Mouse (Mus musculus): ENCODE data around the gene Git2. TPM values are rescaled to one million over a fixed set of nuclear protein-coding genes. Genes with fewer than 3 reads are reported as not detected.
A peak's percentile ranks its signal among the peaks of the same experiment; 100 is the strongest.

Git2 gene
- polyA plus RNA-seq, 1 experiment from 2014 or later: 35.2 TPM

DNA sequence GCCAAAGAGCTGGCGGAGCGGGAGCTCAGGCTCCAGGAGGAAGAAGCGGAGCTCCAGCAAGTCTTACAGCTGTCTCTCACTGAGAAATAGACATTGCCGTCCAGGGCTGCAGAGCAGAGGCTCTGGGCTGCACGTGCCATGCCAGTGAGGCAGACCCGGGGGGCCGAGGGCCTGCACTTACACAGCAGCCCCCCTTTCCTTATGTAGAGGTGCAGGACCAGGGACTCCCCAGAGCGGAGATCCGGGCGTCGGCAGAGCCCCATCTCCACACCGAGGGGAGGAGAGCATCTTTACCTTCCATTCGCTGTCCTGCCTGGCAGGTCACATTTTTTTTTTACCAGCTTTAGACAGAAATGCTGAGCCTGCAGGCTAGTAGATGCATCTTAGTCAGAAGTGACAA is 29.0 kb upstream of the Git2 start:
- WGBS: 88% methylated on average over 13 of the region's 13 CpGs
- Histone ChIP-seq H3K27me3 (ENCODE audit: control insufficient read depth, insufficient read depth, low read length) (no peaks in the 10 kb centered on the region), H3K27ac (replicated peaks; ENCODE audit: low read depth, low read length) (no peak overlapping the region), H3K9me3 (ENCODE audit: control insufficient read depth, low read length) (no peaks in the 10 kb centered on the region), H3K4me3 (ENCODE audit: low read depth, low read length) (no peak overlapping the region), H3K9ac (ENCODE audit: low read length) (no peak overlapping the region), H3K4me1 (ENCODE audit: control insufficient read depth, insufficient read depth, low read length) (peaks cover 20% of the 10 kb centered on the region), H3K4me2 (ENCODE audit: low read depth, severe bottlenecking) (no peak overlapping the region), H3K36me3 (ENCODE audit: control insufficient read depth, insufficient read depth, low read length) (peaks cover 15% of the 10 kb centered on the region; the same call in 1 of the 2 replicates)
- DNase-seq (ENCODE audit: low spot score) (no peak), ATAC-seq (ENCODE audit: insufficient number of reproducible peaks, low FRiP score, low TSS enrichment, low read depth) (no peak)

- Histone ChIP-seq H3K9me3 (ENCODE audit: control insufficient read depth, low read length) (no peaks in the 10 kb centered on the region), H3K4me3 (ENCODE audit: low read depth, low read length) (no peak overlapping the region), H3K4me1 (ENCODE audit: control insufficient read depth, insufficient read depth, low read length) (peaks cover 15% of the 10 kb centered on the region), H3K9ac (ENCODE audit: low read length) (no peak overlapping the region), H3K27me3 (ENCODE audit: control insufficient read depth, insufficient read depth, low read length) (no peaks in the 10 kb centered on the region), H3K36me3 (ENCODE audit: control insufficient read depth, insufficient read depth, low read length) (peaks cover 17% of the 10 kb centered on the region), H3K27ac (replicated peaks; ENCODE audit: low read depth, low read length) (no peak overlapping the region), H3K4me2 (ENCODE audit: low read depth, severe bottlenecking) (no peak overlapping the region)
- 94% methylated on average over 13 of the region's 13 CpGs for WGBS
- ATAC-seq (ENCODE audit: insufficient number of reproducible peaks, low FRiP score, low TSS enrichment, low read depth) (no peak), DNase-seq (ENCODE audit: low spot score) (no peak)
These were observed 27.9 kb upstream of the Git2 start for GRCm38 (mm10) chr5:114803231-114803630.

DNA sequence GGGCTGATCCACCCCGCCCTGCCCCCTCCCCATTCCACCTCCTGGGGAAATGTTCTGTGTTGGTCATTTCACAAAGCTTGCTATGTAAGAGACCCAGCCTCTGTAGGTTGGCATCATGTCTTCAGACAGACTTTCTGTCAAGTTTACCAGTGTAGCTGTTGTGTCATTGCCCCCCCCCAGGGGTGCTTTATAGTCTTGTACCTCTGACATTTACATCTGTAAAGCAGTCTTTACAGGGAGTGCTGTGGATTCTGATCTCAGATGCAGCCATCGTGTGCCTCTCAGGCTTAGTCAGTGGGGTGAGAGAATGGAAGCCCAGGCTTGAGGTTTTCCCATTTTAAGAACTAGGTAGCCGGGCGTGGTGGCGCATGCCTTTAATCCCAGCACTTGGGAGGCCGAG is 26.5 kb upstream of the Git2 start:
- H3K4me2 ChIP-seq (ENCODE audit: low read depth, severe bottlenecking): no peak overlapping the region
- H3K9me3 ChIP-seq (ENCODE audit: control insufficient read depth, low read length): no peaks in the 10 kb centered on the region
- ATAC-seq (ENCODE audit: insufficient number of reproducible peaks, low FRiP score, low TSS enrichment, low read depth) (no peak), DNase-seq (ENCODE audit: low spot score) (no peak)
- peaks cover 20% of the 10 kb centered on the region for H3K36me3 ChIP-seq (ENCODE audit: control insufficient read depth, insufficient read depth, low read length)
- no peak overlapping the region for H3K27ac ChIP-seq (replicated peaks; ENCODE audit: low read depth, low read length)
- no peaks in the 10 kb centered on the region for H3K27me3 ChIP-seq (ENCODE audit: control insufficient read depth, insufficient read depth, low read length)
- H3K9ac ChIP-seq (ENCODE audit: low read length): no peak overlapping the region
- 87% methylated on average over 6 of the region's 6 CpGs for WGBS
- H3K4me3 ChIP-seq (ENCODE audit: low read depth, low read length): no peak overlapping the region
- H3K4me1 ChIP-seq (ENCODE audit: control insufficient read depth, insufficient read depth, low read length): peaks cover 11% of the 10 kb centered on the region

DNA sequence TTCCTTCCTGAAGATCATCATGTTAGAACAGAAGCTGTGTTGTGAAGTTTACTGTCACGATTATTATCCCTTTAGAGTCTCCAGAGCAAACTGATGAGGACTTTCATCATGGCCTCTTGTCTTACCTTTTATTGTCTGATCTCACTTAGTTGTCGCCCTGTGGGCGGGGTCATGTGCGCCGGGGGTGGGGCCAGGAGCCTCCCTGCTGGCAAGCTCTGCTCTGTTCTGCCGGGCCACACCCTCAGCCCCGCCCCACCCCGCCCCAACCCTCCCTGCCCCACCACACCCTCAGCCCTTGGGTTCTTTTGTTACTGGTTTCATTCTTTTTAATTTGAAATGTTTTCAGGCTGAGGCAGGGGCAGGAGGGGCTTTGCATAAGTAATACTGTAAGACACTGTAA is 25.7 kb upstream of the Git2 start:
- no peaks in the 10 kb centered on the region for H3K9me3 ChIP-seq (ENCODE audit: control insufficient read depth, low read length)
- no peak overlapping the region for H3K9ac ChIP-seq (ENCODE audit: low read length)
- no peak overlapping the region for H3K4me2 ChIP-seq (ENCODE audit: low read depth, severe bottlenecking)
- no peaks in the 10 kb centered on the region for H3K27me3 ChIP-seq (ENCODE audit: control insufficient read depth, insufficient read depth, low read length)
- DNase-seq (ENCODE audit: low spot score) (no peak), ATAC-seq (ENCODE audit: insufficient number of reproducible peaks, low FRiP score, low TSS enrichment, low read depth) (no peak)
- WGBS: 10% methylated on average over 8 of the region's 8 CpGs
- H3K36me3 ChIP-seq (ENCODE audit: control insufficient read depth, insufficient read depth, low read length): peaks cover 20% of the 10 kb centered on the region
- no peak overlapping the region for H3K27ac ChIP-seq (replicated peaks; ENCODE audit: low read depth, low read length)
- peaks cover 3% of the 10 kb centered on the region; the same call in 1 of the 2 replicates for H3K4me1 ChIP-seq (ENCODE audit: control insufficient read depth, insufficient read depth, low read length)
- H3K4me3 ChIP-seq (ENCODE audit: low read depth, low read length): no peak overlapping the region

DNA sequence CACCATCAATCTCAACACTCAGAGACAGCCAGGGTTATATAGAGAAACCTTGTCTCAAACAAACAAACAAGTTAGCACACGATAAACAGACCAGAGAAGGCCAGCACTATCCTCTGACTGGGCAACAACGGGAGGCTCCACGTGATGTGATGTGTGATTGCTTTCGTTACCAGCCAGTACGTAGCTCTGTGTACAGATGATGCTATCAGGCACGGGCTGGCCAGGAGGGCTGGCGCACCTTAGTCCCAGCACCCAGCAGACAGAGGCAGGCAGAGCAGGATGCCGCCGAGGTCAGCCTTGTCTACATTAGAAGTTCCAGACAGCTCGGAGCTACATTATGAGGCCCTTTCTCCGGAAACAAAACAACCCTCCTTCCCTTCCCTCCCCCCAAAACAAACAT is 24.5 kb upstream of the Git2 start:
- no peak overlapping the region for H3K27ac ChIP-seq (replicated peaks; ENCODE audit: low read depth, low read length)
- peaks cover 20% of the 10 kb centered on the region for H3K36me3 ChIP-seq (ENCODE audit: control insufficient read depth, insufficient read depth, low read length)
- H3K9me3 ChIP-seq (ENCODE audit: control insufficient read depth, low read length): no peaks in the 10 kb centered on the region
- H3K9ac ChIP-seq (ENCODE audit: low read length): no peak overlapping the region
- H3K4me2 ChIP-seq (ENCODE audit: low read depth, severe bottlenecking): no peak overlapping the region
- ATAC-seq (ENCODE audit: insufficient number of reproducible peaks, low FRiP score, low TSS enrichment, low read depth): no peak
- H3K27me3 ChIP-seq (ENCODE audit: control insufficient read depth, insufficient read depth, low read length): no peaks in the 10 kb centered on the region
- DNase-seq (ENCODE audit: low spot score): no peak
- no peaks in the 10 kb centered on the region for H3K4me1 ChIP-seq (ENCODE audit: control insufficient read depth, insufficient read depth, low read length)
- WGBS: 88% methylated on average over 11 of the region's 11 CpGs
- no peak overlapping the region for H3K4me3 ChIP-seq (ENCODE audit: low read depth, low read length)

DNA sequence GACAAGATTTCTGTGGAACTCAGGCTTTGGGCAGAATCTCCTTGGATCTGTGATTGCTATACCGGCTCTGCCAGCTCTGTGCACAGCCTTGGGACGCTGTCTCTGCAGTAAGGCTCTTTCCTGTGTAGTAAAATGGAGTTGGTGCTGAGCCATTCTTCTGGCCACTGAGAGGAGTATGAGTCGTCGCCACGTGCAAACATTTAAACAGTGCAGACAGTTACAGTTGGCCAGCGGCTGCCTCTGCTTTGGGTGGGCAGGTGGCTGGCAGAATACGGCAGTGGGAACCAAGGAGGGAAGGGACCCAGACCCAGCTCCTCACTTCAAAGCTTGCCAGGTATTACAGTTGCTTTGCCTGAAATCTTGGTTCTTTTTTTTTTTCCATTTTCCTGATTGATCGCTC is 21.9 kb upstream of the Git2 start:
- 88% methylated on average over 8 of the region's 8 CpGs for WGBS
- ATAC-seq (ENCODE audit: insufficient number of reproducible peaks, low FRiP score, low TSS enrichment, low read depth): no peak
- DNase-seq (ENCODE audit: low spot score): no peak
- Histone ChIP-seq H3K9me3 (ENCODE audit: control insufficient read depth, low read length) (no peaks in the 10 kb centered on the region), H3K36me3 (ENCODE audit: control insufficient read depth, insufficient read depth, low read length) (peaks cover 17% of the 10 kb centered on the region), H3K27ac (replicated peaks; ENCODE audit: low read depth, low read length) (no peak overlapping the region), H3K9ac (ENCODE audit: low read length) (no peak overlapping the region), H3K4me3 (ENCODE audit: low read depth, low read length) (no peak overlapping the region), H3K4me2 (ENCODE audit: low read depth, severe bottlenecking) (no peak overlapping the region), H3K27me3 (ENCODE audit: control insufficient read depth, insufficient read depth, low read length) (no peaks in the 10 kb centered on the region), H3K4me1 (ENCODE audit: control insufficient read depth, insufficient read depth, low read length) (no peaks in the 10 kb centered on the region)

- Histone ChIP-seq H3K27ac (replicated peaks; ENCODE audit: low read depth, low read length) (no peak overlapping the region), H3K9ac (ENCODE audit: low read length) (peak overlapping the region; percentile 18), H3K4me2 (ENCODE audit: low read depth, severe bottlenecking) (peak overlapping the region; percentile 65), H3K4me3 (ENCODE audit: low read depth, low read length) (peak overlapping the region; percentile 23), H3K4me1 (ENCODE audit: control insufficient read depth, insufficient read depth, low read length) (no peaks in the 10 kb centered on the region), H3K36me3 (ENCODE audit: control insufficient read depth, insufficient read depth, low read length) (peaks cover 15% of the 10 kb centered on the region), H3K9me3 (ENCODE audit: control insufficient read depth, low read length) (no peaks in the 10 kb centered on the region), H3K27me3 (ENCODE audit: control insufficient read depth, insufficient read depth, low read length) (no peaks in the 10 kb centered on the region)
- peak; percentile 44 for ATAC-seq (ENCODE audit: insufficient number of reproducible peaks, low FRiP score, low TSS enrichment, low read depth)
- DNase-seq (ENCODE audit: low spot score): peak; percentile 40
- 4% methylated on average over 40 of the region's 40 CpGs for WGBS
These were observed 21.1 kb upstream of the Git2 start for GRCm38 (mm10) chr5:114796299-114797012.

GRCm38 (mm10) chr5:114795653-114796052 is 20.3 kb upstream of the Git2 start:
- no peak overlapping the region for H3K4me2 ChIP-seq (ENCODE audit: low read depth, severe bottlenecking)
- no peaks in the 10 kb centered on the region for H3K27me3 ChIP-seq (ENCODE audit: control insufficient read depth, insufficient read depth, low read length)
- ATAC-seq (ENCODE audit: insufficient number of reproducible peaks, low FRiP score, low TSS enrichment, low read depth) (no peak), DNase-seq (ENCODE audit: low spot score) (no peak)
- no peaks in the 10 kb centered on the region for H3K4me1 ChIP-seq (ENCODE audit: control insufficient read depth, insufficient read depth, low read length)
- no peak overlapping the region for H3K27ac ChIP-seq (replicated peaks; ENCODE audit: low read depth, low read length)
- no peak overlapping the region for H3K4me3 ChIP-seq (ENCODE audit: low read depth, low read length)
- H3K36me3 ChIP-seq (ENCODE audit: control insufficient read depth, insufficient read depth, low read length): peaks cover 16% of the 10 kb centered on the region
- WGBS: 76% methylated on average over 9 of the region's 9 CpGs
- no peak overlapping the region for H3K9ac ChIP-seq (ENCODE audit: low read length)
- H3K9me3 ChIP-seq (ENCODE audit: control insufficient read depth, low read length): no peaks in the 10 kb centered on the region

DNA sequence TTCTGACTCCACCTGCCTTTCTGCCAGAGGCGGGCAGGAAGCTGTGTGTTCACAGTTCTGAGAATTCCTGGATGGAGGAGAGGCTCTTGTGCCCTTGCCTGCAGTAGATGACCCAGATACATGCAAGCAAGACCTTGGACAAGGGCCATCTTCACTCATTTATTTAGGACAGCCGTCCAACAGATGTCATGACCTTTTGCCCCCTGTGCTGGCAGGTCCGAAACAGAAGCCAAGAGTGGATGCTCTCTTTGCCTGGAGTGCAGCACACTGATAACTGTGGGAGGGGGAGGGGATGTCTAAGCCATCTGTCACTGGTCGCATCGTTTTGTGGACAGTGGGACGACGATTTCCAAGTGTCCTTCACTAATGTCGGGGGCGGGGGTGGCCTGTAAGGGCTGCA is 19.9 kb upstream of the Git2 start:
- DNase-seq (ENCODE audit: low spot score): no peak
- H3K9me3 ChIP-seq (ENCODE audit: control insufficient read depth, low read length): no peaks in the 10 kb centered on the region
- no peak overlapping the region for H3K4me3 ChIP-seq (ENCODE audit: low read depth, low read length)
- H3K4me1 ChIP-seq (ENCODE audit: control insufficient read depth, insufficient read depth, low read length): no peaks in the 10 kb centered on the region
- 45% methylated on average over 9 of the region's 9 CpGs for WGBS
- ATAC-seq (ENCODE audit: insufficient number of reproducible peaks, low FRiP score, low TSS enrichment, low read depth): no peak
- H3K9ac ChIP-seq (ENCODE audit: low read length): no peak overlapping the region
- no peak overlapping the region for H3K4me2 ChIP-seq (ENCODE audit: low read depth, severe bottlenecking)
- H3K27ac ChIP-seq (replicated peaks; ENCODE audit: low read depth, low read length): no peak overlapping the region
- peaks cover 13% of the 10 kb centered on the region for H3K36me3 ChIP-seq (ENCODE audit: control insufficient read depth, insufficient read depth, low read length)
- H3K27me3 ChIP-seq (ENCODE audit: control insufficient read depth, insufficient read depth, low read length): no peaks in the 10 kb centered on the region

Measured in limb, embryonic 11.5 days (tissue).